Mouse (Mus musculus) right cerebral cortex, postnatal 10 days (tissue): Measurements from ENCODE around the gene Wnt3.

ENCODE experiments used
- DNase-seq, 2 experiments: peaks; one replicate each; pipeline ENCODE4 v3.0.0; 2021; ENCODE audit warnings: low spot score in 2 of 2

Wnt3 gene

GRCm38 (mm10) chr11:103840834-103841233 lies 66.9 kb downstream of the Wnt3 start:
- DNase-seq, result peak; percentile 69 to 75

- DNase-seq, result no peak
Measured at GRCm38 (mm10) chr11:103848287-103848686, 74.3 kb downstream of the Wnt3 start.

GRCm38 (mm10) chr11:103852590-103853283 lies 78.8 kb downstream of the Wnt3 start:
- no peak for DNase-seq

GRCm38 (mm10) chr11:103853284-103853920 lies 79.5 kb downstream of the Wnt3 start:
- no peak for DNase-seq

GRCm38 (mm10) chr11:103854294-103854693 lies 80.3 kb downstream of the Wnt3 start:
- DNase-seq, result no peak

- DNase-seq, result no peak
Measured at GRCm38 (mm10) chr11:103856641-103857040, 82.7 kb downstream of the Wnt3 start.

- no peak for DNase-seq
Measured at GRCm38 (mm10) chr11:103858760-103859159, 84.8 kb downstream of the Wnt3 start.

- no peak for DNase-seq
Measured at GRCm38 (mm10) chr11:103859933-103860610, 86.1 kb downstream of the Wnt3 start.

GRCm38 (mm10) chr11:103862951-103863350 lies 89.0 kb downstream of the Wnt3 start:
- no peak for DNase-seq

GRCm38 (mm10) chr11:103864486-103864885 lies 90.5 kb downstream of the Wnt3 start:
- no peak for DNase-seq

GRCm38 (mm10) chr11:103865346-103865745 lies 91.4 kb downstream of the Wnt3 start:
- DNase-seq, result no peak
